Mouse (Mus musculus): Measurements from ENCODE around the gene Angptl2. TPM values are rescaled to one million over a fixed set of nuclear protein-coding genes. Genes with fewer than 3 reads are reported as not detected.

Gene Angptl2
- total and polyA plus RNA-seq, 2 experiments from 2014 or later = 9.8 to 16.8 TPM

DNA sequence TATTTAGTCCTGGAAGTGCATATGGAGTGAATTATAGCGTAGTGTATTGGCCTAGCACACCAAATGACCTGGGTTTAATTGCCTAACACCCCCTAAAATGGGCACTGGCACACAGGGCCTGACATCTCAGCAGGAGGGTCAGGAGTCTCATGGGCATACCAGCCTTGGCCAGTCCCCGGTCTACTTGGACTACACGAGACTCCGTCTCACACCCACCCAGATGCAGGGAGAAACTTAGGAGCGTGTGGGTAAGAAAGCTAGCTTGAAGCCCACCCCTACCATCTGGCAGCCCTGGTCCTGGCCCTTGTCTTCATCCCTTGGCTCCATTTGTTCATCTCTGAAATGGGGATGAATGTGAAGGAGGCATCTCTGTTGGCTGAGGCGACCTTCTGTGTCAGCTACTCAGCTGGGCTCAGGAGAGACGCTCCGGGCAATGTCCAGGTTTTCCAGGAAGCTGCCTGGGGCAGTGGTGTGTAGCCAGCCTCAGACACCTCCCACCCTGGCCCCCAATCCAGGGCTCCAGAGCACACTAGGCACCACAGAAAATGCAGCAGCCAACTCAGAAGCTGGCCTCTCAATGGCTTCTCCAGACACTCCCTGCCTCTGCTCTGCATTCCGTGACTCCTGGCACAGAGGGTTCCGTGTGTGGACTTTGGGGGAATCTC, 4.9 kb downstream of the Angptl2 start:
- Histone ChIP-seq H3K36me3 (ENCODE audit: insufficient read depth, low read length) (0 out of 2 replicates have a peak, but pooled peaks cover 5% of the 10 kb centered on the region), H3K9me3 (ENCODE audit: low read length) (no peaks in the 10 kb centered on the region), H3K4me3 (ENCODE audit: low read depth, low read length) (no peak overlapping the region), H3K9ac (replicated peaks; ENCODE audit: low read length, poor library complexity, severe bottlenecking) (no peak overlapping the region), H3K4me2 (ENCODE audit: low read depth, low read length, poor library complexity, severe bottlenecking) (no peak overlapping the region), H3K4me1 (ENCODE audit: insufficient read depth, low read length) (peaks cover 8% of the 10 kb centered on the region; the same call in 1 of the 2 replicates), H3K27me3 (ENCODE audit: insufficient read depth, low read length) (no peaks in the 10 kb centered on the region), H3K27ac (ENCODE audit: low read depth, low read length) (no peak overlapping the region)
- DNase-seq (ENCODE audit: low spot score) (no peak), ATAC-seq (ENCODE audit: low FRiP score) (no peak)
- TF ChIP-seq CTCF (IDR thresholded peaks at IDR 0.05) = no peak
- 91% methylated on average over 10 of the region's 10 CpGs for WGBS

DNA sequence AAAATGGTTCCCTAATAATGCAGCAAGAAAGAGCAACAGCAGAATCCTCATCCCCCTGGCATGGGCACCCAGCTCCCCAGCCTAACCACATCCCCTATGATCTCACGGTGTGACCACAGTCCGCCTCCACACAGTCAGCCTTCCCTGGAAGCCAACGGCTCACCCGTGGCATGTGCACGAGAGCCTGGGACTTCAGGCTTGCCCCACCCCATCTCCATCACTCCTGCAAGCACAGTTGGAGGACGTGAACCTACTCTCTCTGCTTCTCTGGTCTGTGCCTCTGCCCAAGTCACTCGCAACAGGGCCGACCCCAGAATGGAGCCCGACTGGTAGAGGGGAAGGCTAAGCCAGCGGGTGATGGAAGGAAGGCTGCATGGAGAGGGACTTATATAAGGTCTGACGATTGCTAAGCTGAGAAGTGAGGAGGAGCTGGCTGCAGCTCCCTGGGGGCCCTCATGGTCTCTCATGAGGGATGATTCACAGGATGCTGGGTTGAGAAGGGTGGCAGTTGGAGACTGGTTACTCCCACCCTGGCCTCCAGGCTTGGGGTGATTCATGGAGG, 5.6 kb downstream of the Angptl2 start:
- Histone ChIP-seq H3K4me3 (ENCODE audit: low read depth, low read length) (no peak overlapping the region), H3K4me2 (ENCODE audit: low read depth, low read length, poor library complexity, severe bottlenecking) (no peak overlapping the region), H3K27ac (ENCODE audit: low read depth, low read length) (no peak overlapping the region), H3K9ac (replicated peaks; ENCODE audit: low read length, poor library complexity, severe bottlenecking) (no peak overlapping the region), H3K4me1 (ENCODE audit: insufficient read depth, low read length) (0 out of 2 replicates have a peak, but pooled peaks cover 3% of the 10 kb centered on the region), H3K9me3 (ENCODE audit: low read length) (no peaks in the 10 kb centered on the region), H3K27me3 (ENCODE audit: insufficient read depth, low read length) (no peaks in the 10 kb centered on the region), H3K36me3 (ENCODE audit: insufficient read depth, low read length) (0 out of 2 replicates have a peak, but pooled peaks cover 5% of the 10 kb centered on the region)
- WGBS = 90% methylated on average over 11 of the region's 11 CpGs
- ATAC-seq (ENCODE audit: low FRiP score) = no peak
- DNase-seq (ENCODE audit: low spot score) = no peak
- TF ChIP-seq CTCF (IDR thresholded peaks at IDR 0.05) = no peak

DNA sequence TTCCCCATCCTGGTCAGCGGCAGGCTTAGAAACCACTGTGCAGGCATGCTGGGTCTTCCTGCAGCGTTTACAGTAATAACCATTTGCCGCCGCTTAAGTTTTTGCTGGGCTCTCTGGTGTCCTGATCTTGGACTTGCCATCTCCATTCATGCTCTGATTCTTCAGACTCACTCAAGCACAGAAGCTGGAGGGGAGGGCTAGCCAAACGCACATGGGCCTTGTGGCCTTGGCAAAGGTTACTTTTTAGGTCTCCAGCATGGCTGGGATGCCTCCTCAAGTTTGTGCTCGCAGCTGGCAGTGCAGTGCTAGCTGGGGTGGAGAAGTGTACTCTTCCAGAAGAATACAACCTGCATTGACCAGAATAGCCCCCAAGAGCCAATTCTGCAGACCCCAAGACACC, 6.6 kb downstream of the Angptl2 start:
- no peaks in the 10 kb centered on the region for H3K27me3 ChIP-seq (ENCODE audit: insufficient read depth, low read length)
- TF ChIP-seq CTCF (IDR thresholded peaks at IDR 0.05) = no peak
- H3K4me2 ChIP-seq (ENCODE audit: low read depth, low read length, poor library complexity, severe bottlenecking) = no peak overlapping the region
- 0 out of 2 replicates have a peak, but pooled peaks cover 6% of the 10 kb centered on the region for H3K36me3 ChIP-seq (ENCODE audit: insufficient read depth, low read length)
- no peak overlapping the region for H3K4me3 ChIP-seq (ENCODE audit: low read depth, low read length)
- no peak overlapping the region for H3K9ac ChIP-seq (replicated peaks; ENCODE audit: low read length, poor library complexity, severe bottlenecking)
- no peaks in the 10 kb centered on the region for H3K4me1 ChIP-seq (ENCODE audit: insufficient read depth, low read length)
- whole genome bisulfite sequencing = 80% methylated on average over 6 of the region's 6 CpGs
- H3K9me3 ChIP-seq (ENCODE audit: low read length) = no peaks in the 10 kb centered on the region
- ATAC-seq (ENCODE audit: low FRiP score) (no peak), DNase-seq (ENCODE audit: low spot score) (no peak)
- H3K27ac ChIP-seq (ENCODE audit: low read depth, low read length) = no peak overlapping the region

DNA sequence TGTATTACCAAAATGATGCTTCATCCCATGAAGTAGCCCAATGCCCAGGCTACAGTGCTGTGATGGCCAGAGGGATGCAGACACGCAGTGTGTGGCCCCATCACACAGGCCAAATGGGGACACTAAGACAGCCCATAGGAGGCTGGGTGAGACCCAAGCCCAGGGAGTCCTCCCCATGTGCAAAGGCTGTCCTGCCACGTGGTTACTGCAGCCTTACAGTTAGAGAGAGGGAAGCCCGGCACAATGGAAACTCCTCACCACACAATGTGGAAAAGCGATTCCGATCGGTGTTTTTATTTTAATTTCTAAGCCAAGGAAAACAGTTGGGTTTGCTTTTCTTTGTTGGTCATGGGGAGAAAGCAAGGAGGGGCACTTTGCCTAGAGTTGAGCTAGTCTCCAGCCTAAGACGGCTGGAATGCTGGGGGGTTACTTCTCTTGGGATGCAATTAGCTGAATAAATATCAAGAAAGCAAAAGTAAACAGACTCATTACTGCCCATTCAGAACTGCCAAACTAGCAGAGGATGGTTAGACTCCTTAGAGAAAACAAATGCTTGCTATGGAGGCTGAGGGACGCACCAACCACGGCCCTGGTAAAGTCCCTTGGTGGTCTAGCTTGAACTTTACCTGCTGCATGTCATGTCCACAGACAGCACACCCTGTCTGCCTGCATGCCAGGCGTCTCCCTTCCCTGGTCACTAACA, 7.9 kb downstream of the Angptl2 start:
- no peak for ATAC-seq (ENCODE audit: low FRiP score)
- DNase-seq (ENCODE audit: low spot score) = no peak
- Histone ChIP-seq H3K4me1 (ENCODE audit: insufficient read depth, low read length) (no peaks in the 10 kb centered on the region), H3K27ac (ENCODE audit: low read depth, low read length) (no peak overlapping the region), H3K9me3 (ENCODE audit: low read length) (no peaks in the 10 kb centered on the region), H3K4me3 (ENCODE audit: low read depth, low read length) (no peak overlapping the region), H3K27me3 (ENCODE audit: insufficient read depth, low read length) (no peaks in the 10 kb centered on the region), H3K4me2 (ENCODE audit: low read depth, low read length, poor library complexity, severe bottlenecking) (no peak overlapping the region), H3K9ac (replicated peaks; ENCODE audit: low read length, poor library complexity, severe bottlenecking) (no peak overlapping the region), H3K36me3 (ENCODE audit: insufficient read depth, low read length) (0 out of 2 replicates have a peak, but pooled peaks cover 8% of the 10 kb centered on the region)
- no peak for TF ChIP-seq CTCF (IDR thresholded peaks at IDR 0.05)
- 76% methylated on average over 10 of the region's 10 CpGs for WGBS

DNA sequence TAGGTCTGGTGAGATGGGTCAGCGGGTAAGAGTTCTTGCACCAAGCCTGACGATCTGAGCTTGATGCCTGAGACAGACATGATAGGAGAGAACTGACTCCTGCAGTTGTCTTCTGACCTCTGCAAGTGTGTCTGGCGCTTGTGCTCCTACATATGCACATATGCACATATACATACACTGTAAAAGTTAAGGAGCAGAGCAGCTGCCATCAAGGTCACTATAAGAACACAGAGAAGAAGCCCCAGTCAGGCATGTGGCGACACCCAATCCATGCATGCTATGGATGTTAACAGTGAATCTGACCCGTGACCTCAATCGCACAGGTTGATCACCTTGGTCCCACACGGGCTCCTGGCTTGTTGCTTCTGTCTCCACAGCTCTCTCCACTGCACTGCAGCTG, 10.1 kb downstream of the Angptl2 start:
- 93% methylated on average over 7 of the region's 7 CpGs for WGBS
- Histone ChIP-seq H3K4me2 (ENCODE audit: low read depth, low read length, poor library complexity, severe bottlenecking) (no peak overlapping the region), H3K36me3 (ENCODE audit: insufficient read depth, low read length) (peaks cover 12% of the 10 kb centered on the region; the same call in 1 of the 2 replicates), H3K9me3 (ENCODE audit: low read length) (no peaks in the 10 kb centered on the region), H3K27me3 (ENCODE audit: insufficient read depth, low read length) (no peaks in the 10 kb centered on the region), H3K4me1 (ENCODE audit: insufficient read depth, low read length) (no peaks in the 10 kb centered on the region), H3K9ac (replicated peaks; ENCODE audit: low read length, poor library complexity, severe bottlenecking) (no peak overlapping the region), H3K27ac (ENCODE audit: low read depth, low read length) (no peak overlapping the region), H3K4me3 (ENCODE audit: low read depth, low read length) (no peak overlapping the region)
- no peak for TF ChIP-seq CTCF (IDR thresholded peaks at IDR 0.05)
- DNase-seq (ENCODE audit: low spot score) (no peak), ATAC-seq (ENCODE audit: low FRiP score) (no peak)

DNA sequence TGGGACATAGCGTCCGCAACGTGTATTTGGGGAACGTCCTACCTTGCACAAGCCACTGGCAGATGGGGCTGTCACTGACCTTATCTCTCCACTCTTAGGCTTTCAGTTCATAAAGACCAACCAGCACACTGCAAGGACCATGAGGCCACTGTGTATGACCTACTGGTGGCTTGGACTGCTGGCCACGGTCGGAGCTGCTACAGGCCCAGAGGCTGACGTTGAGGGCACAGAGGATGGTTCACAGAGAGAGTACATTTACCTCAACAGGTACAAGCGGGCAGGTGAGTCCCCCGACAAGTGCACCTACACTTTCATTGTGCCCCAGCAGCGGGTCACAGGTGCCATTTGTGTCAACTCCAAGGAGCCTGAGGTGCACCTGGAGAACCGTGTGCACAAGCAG, 12.2 kb downstream of the Angptl2 start:
- no peak overlapping the region for H3K9ac ChIP-seq (replicated peaks; ENCODE audit: low read length, poor library complexity, severe bottlenecking)
- ATAC-seq (ENCODE audit: low FRiP score) (no peak), DNase-seq (ENCODE audit: low spot score) (no peak)
- H3K4me2 ChIP-seq (ENCODE audit: low read depth, low read length, poor library complexity, severe bottlenecking) = no peak overlapping the region
- no peaks in the 10 kb centered on the region for H3K27me3 ChIP-seq (ENCODE audit: insufficient read depth, low read length)
- no peaks in the 10 kb centered on the region for H3K9me3 ChIP-seq (ENCODE audit: low read length)
- no peak overlapping the region for H3K4me3 ChIP-seq (ENCODE audit: low read depth, low read length)
- no peak overlapping the region for H3K27ac ChIP-seq (ENCODE audit: low read depth, low read length)
- TF ChIP-seq CTCF (IDR thresholded peaks at IDR 0.05) = no peak
- peaks cover 7% of the 10 kb centered on the region; the same call in 1 of the 2 replicates for H3K36me3 ChIP-seq (ENCODE audit: insufficient read depth, low read length)
- 92% methylated on average over 11 of the region's 11 CpGs for WGBS
- H3K4me1 ChIP-seq (ENCODE audit: insufficient read depth, low read length) = no peaks in the 10 kb centered on the region
